Mouse (Mus musculus) liver, embryonic 16.5 days (tissue): ENCODE data around the gene Eps8l2. TPM values are rescaled to one million over a fixed set of nuclear protein-coding genes. Genes with fewer than 3 reads are reported as not detected.
A peak's percentile ranks its signal among the peaks of the same experiment; 100 is the strongest.

Experiments
- ATAC-seq: fragments of 200-750 bp; cut with Nextera tagmentation; 2 replicates; pipeline ENCODE4 v1.8.0; 2017; ENCODE audit warnings: low read depth, mild to moderate bottlenecking, moderate number of reproducible peaks, moderate library complexity
- H3K27ac ChIP-seq: fragments of 300-500 bp; sonication (generic); 2 replicates; pipeline ENCODE4 v1.5.1; 2014; ENCODE audit warnings: mild to moderate bottlenecking, low read length
- H3K27me3 ChIP-seq: fragments of 300-500 bp; sonication (generic); 2 replicates; pipeline ENCODE4 v1.6.1; 2014; ENCODE audit warnings: low read depth, low read length, mixed read lengths; ENCODE audit not compliant: control insufficient read depth, insufficient read depth
- H3K36me3 ChIP-seq: fragments of 300-500 bp; sonication (generic); 2 replicates; pipeline ENCODE4 v1.6.1; 2014; ENCODE audit warnings: mild to moderate bottlenecking; ENCODE audit not compliant: control insufficient read depth, insufficient read depth
- H3K4me1 ChIP-seq: fragments of 300-500 bp; sonication (generic); 2 replicates; pipeline ENCODE4 v1.6.1; 2014; ENCODE audit warnings: low read depth, low read length, mixed read lengths; ENCODE audit not compliant: control insufficient read depth
- H3K4me2 ChIP-seq: fragments of 300-500 bp; sonication (generic); 2 replicates; pipeline ENCODE4 v1.6.1; 2014; ENCODE audit warnings: low read depth, low read length, mixed read lengths
- H3K4me3 ChIP-seq: fragments of 300-500 bp; sonication (generic); 2 replicates; pipeline ENCODE4 v1.5.1; 2014; ENCODE audit warnings: low read depth, mild to moderate bottlenecking, low read length
- H3K9ac ChIP-seq: fragments of 300-500 bp; sonication (generic); 2 replicates; pipeline ENCODE4 v1.6.1; 2014; ENCODE audit warnings: low read depth, low read length
- H3K9me3 ChIP-seq: fragments of 300-500 bp; sonication (generic); replicated peaks from 2 replicates; pipeline ENCODE4 v1.6.1; 2016; ENCODE audit warnings: low read length; ENCODE audit not compliant: control insufficient read depth
- WGBS: fragments of 180-500 bp; shearing (Covaris S2); extraction: QIAGEN DNeasy Blood & Tissue Kit; methylation state at CpG from one replicate; pipeline ENCODE4 v1.1.7; 2014; ENCODE audit not compliant: insufficient replicate concordance; 5-methylcytosine and 5-hydroxymethylcytosine counted together
- polyA plus RNA-seq: library from polyadenylated mRNA; unstranded; fragments of >200 nt; fragmentation: Nextera tagmentation; extraction: Ambion mirVana; gene quantifications from 2 replicates; pipeline ENCODE4 v1.2.1, GENCODE M21; 2015

Gene Eps8l2
- polyA plus RNA-seq, 1 experiment from 2014 or later: 34.0 TPM

DNA sequence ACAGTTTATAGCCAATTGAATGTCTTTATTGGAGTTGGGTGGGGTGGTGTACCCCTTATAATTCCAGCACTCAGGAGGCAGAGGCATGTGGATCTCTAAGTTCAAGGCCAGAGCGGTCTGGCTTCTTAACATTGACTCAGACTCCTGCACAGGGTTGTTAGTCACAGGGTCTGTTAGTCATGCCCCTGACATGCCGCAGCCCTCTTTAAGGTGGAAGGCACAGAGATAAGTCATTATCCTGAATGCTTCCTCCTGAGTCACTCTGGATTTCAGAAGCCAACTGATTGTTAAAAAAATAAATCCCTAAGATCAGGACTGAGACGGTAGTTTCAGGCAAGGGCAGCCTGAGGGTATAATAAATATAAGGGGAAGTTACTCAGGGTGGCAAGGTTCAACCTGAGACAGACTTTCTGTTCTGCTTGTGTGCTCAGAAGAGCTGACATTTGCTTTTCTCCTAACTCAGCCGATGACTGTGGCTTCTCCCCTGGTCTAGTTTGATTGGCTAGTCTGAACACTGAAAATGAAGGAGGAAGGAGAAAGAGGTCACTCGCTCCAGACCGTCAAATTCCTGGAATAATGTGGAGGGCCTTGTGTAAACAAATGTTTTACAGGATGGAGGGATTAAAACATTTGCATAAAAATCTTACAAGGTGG lies 33.4 kb downstream of the Eps8l2 start:
- WGBS: 47% methylated on average over 6 of the region's 6 CpGs
- Histone ChIP-seq H3K9ac (no peak overlapping the region), H3K27me3 (no peaks in the 10 kb centered on the region)

DNA sequence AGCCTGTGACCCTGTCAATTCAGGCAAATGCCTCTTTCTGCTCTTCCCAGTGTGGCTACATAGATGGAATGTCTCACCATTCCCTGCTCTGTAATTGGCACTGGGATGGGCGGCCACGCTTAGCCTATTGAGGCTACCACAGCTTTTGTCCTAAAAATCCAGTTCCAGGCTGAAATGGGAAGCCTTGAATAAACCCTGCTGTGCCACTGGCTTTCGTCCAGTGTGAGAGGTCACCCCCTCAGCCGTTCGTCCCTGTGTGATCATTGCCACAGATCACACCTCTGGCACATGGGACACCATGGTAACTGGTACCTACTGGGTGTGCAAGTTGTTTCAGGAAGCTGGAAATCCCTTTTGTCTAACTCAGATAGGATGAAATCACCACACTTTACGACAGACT lies 34.9 kb downstream of the Eps8l2 start:
- Histone ChIP-seq H3K27ac (no peak overlapping the region), H3K4me1 (peaks cover 11% of the 10 kb centered on the region), H3K27me3 (no peaks in the 10 kb centered on the region), H3K9me3 (no peaks in the 10 kb centered on the region), H3K9ac (no peak overlapping the region), H3K4me2 (no peak overlapping the region), H3K4me3 (no peak overlapping the region), H3K36me3 (no peaks in the 10 kb centered on the region)
- WGBS: 65% methylated on average over 6 of the region's 6 CpGs
- ATAC-seq: no peak

More for the DNA sequence above, 33.4 kb downstream of the Eps8l2 start:
- Histone ChIP-seq H3K27ac (no peak overlapping the region), H3K4me3 (no peak overlapping the region), H3K36me3 (no peaks in the 10 kb centered on the region), H3K4me1 (peaks cover 11% of the 10 kb centered on the region), H3K9me3 (no peaks in the 10 kb centered on the region), H3K4me2 (no peak overlapping the region)
- 0 out of 2 replicates have a peak, but pooled peaks have one; percentile 5 for ATAC-seq

DNA sequence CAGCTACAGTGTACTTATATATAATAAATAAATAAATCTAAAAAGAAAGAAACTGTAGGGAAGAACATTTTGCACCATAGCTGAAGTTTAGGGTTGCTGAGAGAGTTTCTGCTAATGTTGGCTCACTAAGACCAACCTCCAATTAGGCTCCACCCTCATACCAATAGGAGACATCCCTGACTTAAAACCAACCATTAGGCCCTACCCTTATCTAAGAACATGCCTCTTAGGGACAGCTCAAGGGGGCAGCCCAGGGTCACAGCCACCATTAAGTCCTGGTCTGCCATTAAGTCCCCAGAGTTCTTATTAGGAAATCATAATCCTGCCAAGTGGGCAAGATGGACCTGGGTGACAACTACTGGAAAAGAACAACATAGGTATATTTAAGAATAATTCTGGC lies 35.7 kb downstream of the Eps8l2 start:
- H3K9ac ChIP-seq: no peak overlapping the region
- H3K36me3 ChIP-seq: no peaks in the 10 kb centered on the region
- peaks cover 10% of the 10 kb centered on the region for H3K4me1 ChIP-seq
- H3K4me3 ChIP-seq: no peak overlapping the region
- no peaks in the 10 kb centered on the region for H3K9me3 ChIP-seq
- no peak overlapping the region for H3K4me2 ChIP-seq
- no peak overlapping the region for H3K27ac ChIP-seq
- no peaks in the 10 kb centered on the region for H3K27me3 ChIP-seq
- ATAC-seq: no peak

DNA sequence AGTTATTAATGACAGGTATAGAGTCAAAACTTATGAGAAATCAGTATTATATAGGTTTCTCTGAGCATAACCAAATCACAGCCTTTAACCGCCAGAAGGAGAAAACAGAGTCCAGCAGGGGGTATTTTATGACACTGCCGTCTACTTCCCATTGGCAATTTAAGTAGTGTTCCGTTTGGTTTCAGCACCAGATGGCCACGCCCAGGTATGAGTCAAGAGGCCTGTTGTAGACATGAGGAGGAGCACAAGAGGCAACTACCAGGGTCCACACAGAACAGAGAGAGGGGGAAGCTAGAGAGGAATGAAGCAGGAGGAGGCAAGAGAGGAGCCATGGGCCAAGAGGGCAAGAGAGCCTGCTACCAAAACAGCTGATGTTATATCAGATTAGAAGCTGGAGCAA lies 40.9 kb downstream of the Eps8l2 start:
- Histone ChIP-seq H3K4me2 (no peak overlapping the region), H3K4me1 (peaks cover 11% of the 10 kb centered on the region), H3K9ac (no peak overlapping the region), H3K9me3 (no peaks in the 10 kb centered on the region), H3K27me3 (no peaks in the 10 kb centered on the region), H3K36me3 (no peaks in the 10 kb centered on the region), H3K27ac (0 out of 2 replicates have a peak overlapping the region, but pooled peaks have one; percentile 45), H3K4me3 (no peak overlapping the region)
- peak; percentile 35; the same call in 1 of the 2 replicates for ATAC-seq
- 41% methylated on average over 4 of the region's 4 CpGs for WGBS

DNA sequence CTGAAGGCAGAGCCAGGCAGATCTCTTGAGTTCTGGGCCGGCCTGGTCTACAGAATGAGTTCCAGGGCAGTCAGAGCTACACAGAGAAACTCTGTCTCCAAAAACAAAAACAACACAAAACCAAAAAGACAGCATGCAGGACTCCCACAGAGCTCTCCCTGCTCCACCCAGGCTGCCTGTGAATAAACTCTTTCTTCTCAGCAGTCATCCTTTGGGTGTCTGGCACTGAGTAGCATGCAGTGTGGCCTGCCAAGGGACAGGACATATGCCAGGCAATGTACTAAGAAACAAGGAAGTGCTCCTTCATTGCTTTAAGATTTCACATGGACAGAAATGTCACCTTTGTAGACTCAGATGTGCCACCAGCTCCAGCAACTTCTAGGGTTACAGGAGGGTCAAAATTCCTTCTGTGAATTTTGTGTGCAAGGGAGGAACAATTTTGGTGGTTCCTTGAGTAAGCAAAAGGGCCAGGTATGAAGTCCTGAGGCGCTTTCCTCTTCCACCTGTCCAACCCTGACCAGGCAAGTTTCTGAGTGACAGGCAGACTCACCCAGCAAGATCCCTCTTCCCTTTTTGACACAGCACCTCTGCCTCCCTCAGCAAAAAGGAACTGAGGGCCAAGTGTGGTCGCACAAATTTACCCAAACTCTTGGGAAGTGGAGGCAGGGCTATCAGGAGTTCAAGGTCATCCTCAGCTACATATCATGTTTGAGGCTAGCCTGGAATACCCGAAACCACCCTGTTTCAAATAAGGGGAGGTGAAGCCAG lies 42.6 kb downstream of the Eps8l2 start:
- no peak for ATAC-seq
- H3K4me1 ChIP-seq: peaks cover 11% of the 10 kb centered on the region
- no peak overlapping the region for H3K4me3 ChIP-seq
- H3K27ac ChIP-seq: peak overlapping the region; percentile 65
- no peaks in the 10 kb centered on the region for H3K27me3 ChIP-seq
- H3K4me2 ChIP-seq: no peak overlapping the region
- 59% methylated on average over 4 of the region's 4 CpGs for WGBS
- H3K9ac ChIP-seq: no peak overlapping the region
- no peaks in the 10 kb centered on the region for H3K9me3 ChIP-seq
- H3K36me3 ChIP-seq: no peaks in the 10 kb centered on the region

DNA sequence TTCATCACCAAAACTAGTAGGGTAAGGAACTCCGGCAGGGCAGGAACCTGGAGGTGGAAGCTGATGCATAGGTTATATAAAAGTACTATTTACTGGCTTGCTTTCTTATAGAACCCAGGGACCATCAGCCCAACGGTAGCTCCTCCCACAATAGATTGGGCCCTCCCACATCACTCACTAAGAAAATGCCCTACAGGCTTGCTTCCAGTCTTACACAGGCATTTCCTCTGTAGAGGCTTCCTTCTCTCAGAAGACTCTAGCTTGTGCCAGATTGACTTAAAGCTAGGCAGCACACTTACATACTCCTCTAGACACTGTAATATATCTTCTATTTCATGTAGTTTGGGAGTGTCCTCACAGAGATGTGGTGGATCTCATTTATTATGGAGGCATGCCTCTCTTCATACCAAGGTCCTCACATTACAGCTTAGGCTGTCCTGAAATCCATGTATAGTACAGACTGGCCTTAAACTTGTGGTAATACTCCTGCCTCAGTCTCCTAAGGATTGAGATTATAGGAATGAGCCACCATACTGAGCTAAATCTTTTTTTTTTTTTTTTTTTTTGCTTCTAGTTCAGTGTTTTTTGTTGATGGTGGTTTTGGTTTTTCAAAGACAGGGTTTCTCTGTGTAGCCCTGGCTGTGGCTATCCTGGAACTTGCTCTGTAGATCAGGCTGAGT lies 49.3 kb downstream of the Eps8l2 start:
- no peaks in the 10 kb centered on the region for H3K27me3 ChIP-seq
- no peak overlapping the region for H3K4me3 ChIP-seq
- 31% methylated on average over 2 of the region's 2 CpGs for WGBS
- H3K36me3 ChIP-seq: no peaks in the 10 kb centered on the region
- peak overlapping the region; percentile 22 for H3K9ac ChIP-seq
- H3K4me2 ChIP-seq: peak overlapping the region; percentile 3; the same call in 1 of the 2 replicates
- H3K27ac ChIP-seq: peak overlapping the region; percentile 77
- H3K4me1 ChIP-seq: peaks cover 53% of the 10 kb centered on the region
- H3K9me3 ChIP-seq: no peaks in the 10 kb centered on the region
- no peak for ATAC-seq

DNA sequence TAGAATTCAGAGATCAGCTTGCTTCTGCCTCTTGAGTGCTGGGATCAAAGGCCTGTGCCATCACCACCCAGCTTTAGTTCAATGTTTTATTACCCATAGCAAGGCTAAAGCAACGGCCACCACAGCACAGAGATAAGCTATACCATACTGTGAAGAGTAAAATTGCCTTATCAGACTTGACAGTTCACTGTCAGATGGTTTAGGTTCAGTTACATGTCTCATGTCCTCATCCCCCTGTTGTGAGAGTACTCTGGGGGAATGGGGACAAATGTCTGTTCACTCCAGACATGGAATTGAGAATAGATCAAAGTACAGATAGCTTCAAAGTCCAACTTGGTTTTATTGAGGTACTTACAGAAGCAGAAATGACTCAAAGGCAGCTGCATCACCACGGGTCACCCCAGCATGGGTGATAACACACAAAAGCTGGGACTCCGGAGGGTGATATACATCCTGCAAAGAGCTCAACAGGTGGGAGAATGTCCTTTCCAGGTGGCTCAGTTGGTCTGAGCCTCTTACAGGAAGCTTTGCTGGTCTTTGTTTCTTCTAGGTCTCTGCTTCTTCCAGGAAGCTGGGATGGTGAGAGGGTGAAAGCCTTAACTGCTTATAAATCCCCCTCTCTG lies 49.9 kb downstream of the Eps8l2 start:
- Histone ChIP-seq H3K4me2 (peak overlapping the region; percentile 3; the same call in 1 of the 2 replicates), H3K27me3 (no peaks in the 10 kb centered on the region), H3K4me1 (peaks cover 58% of the 10 kb centered on the region), H3K36me3 (no peaks in the 10 kb centered on the region), H3K9ac (peak overlapping the region; percentile 43; the same call in 1 of the 2 replicates), H3K9me3 (no peaks in the 10 kb centered on the region), H3K4me3 (no peak overlapping the region), H3K27ac (peak overlapping the region; percentile 77)
- WGBS: 19% methylated on average over 3 of the region's 3 CpGs
- peak; percentile 7; the same call in 1 of the 2 replicates for ATAC-seq

DNA sequence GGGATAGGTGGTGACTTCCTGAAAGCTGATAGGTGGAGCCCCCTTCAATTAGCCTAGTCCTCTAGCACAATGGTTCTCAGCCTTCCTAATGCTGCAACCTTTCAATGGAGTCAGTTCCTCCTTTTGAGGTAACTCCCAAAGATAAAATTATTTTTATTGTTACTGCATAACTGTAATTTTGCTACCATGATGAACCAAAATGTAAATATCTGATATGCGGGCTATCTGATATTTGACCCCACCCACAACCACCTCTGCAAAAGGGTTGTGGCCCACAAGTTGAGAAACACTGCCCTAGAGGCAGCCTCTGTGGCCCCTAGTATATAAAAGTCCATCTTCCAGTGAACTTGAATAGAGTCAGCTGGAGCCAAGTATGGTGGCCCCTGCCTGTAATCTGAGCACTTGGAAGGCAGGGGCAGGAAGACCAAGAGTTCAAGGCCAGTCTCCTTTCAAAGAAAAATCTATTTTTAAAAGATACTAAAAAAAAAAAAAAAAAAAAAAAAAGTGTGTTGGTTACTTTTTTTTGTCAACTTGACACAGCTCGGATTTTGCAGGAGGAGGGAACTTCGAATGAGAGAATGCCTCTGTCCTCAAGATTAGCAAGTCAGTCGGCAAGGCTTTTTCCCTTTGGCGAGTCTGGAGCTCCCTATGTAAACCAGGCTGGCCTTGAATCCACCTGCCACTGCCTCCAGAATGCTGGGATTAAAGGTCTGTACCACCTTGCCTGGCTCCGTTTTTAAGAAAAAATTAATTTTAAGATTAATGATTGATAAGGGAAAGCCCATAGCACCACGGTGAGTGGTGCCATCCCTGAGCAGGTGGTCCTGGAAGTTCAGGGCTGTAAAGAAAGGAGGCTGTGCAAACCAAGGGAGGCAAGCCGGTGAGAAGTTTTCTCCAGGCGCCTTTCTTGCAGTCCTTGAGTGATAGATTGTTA lies 51.9 kb downstream of the Eps8l2 start:
- no peaks in the 10 kb centered on the region for H3K27me3 ChIP-seq
- WGBS: 41% methylated on average over 9 of the region's 9 CpGs
- no peaks in the 10 kb centered on the region; the same call in 1 of the 2 replicates for H3K36me3 ChIP-seq
- no peaks in the 10 kb centered on the region for H3K9me3 ChIP-seq
- H3K4me2 ChIP-seq: peak overlapping the region; percentile 94
- ATAC-seq: no peak
- H3K9ac ChIP-seq: peak overlapping the region; percentile 82
- peaks cover 76% of the 10 kb centered on the region for H3K4me1 ChIP-seq
- peak overlapping the region; percentile 77 for H3K4me3 ChIP-seq
- H3K27ac ChIP-seq: peak overlapping the region; percentile 98
